Mouse (Mus musculus) 3134 (cell line): ENCODE measurements around the gene Zfp142.
A peak's percentile ranks its signal among the peaks of the same experiment; 100 is the strongest.

Experiments
- DNase-seq: peaks from one replicate; pipeline ENCODE4 v3.0.0-alpha.2; 2011; ENCODE audit warnings: low spot score; ENCODE audit not compliant: insufficient read length; ENCODE audit errors: extremely low read depth

Zfp142 gene

DNA sequence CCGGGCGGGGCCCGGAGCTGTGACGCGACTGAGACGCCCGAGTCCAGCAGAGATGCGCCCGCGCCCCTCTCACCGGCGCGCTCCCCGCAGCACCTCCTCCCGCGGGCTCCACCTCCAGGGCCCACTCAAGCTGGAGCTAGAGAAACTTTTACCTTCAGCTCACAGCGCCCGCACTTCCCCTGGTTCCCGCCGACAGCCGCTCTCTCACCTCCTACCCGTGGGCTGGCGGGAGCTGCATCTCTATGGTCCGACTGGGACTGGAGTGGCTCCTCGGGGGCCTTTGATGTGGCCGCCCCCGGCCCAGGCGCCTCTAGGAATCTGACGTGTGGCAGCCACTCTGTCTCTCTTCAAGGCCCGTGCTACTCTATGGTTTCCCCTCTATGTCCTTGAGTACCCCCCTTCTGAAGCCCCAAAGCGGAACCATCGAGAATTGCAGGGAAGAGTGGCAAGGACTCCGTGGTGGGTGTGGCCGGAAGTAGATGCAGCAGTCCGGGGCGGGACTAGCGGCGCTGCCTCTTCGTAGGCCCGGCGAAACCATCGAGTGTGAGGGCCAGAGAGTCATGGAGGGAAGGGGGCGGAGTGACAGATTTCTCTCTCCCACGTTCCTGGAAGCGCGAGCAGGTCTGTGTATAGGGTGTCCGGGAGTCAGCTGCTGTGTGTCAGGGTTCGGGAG lies at the start of gene Zfp142, which contains the start of gene Bcs1l:
Gene Zfp142 (minus strand): TSS at position 474 of the 673 bp plus-strand sequence.
Gene Bcs1l (plus strand): TSS at position 517 of the 673 bp plus-strand sequence.
- DNase-seq = peak; percentile 98

DNA sequence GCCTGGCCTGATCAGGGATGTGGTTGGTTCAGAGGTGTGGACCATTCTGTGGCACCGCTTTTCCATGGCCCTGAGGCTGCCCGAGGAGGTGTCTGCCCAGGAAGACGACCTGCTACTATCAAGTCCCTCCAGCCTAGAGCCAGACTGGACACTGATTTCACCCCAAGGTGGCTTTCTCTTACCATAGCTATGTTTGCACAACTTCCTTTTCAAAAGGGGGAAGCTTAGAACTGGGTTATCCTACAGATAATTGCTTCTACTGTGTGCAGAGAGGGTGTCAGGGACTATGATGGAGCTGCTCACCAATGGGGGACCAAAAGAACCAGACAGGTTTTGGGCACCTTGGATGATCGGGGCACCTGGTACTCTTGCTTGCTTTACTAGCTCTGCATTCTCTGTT lies 44.7 kb upstream of the Zfp142 start:
- no peak for DNase-seq

GRCm38 (mm10) chr1:74628001-74628400 lies 40.0 kb upstream of the Zfp142 start:
- no peak for DNase-seq

GRCm38 (mm10) chr1:74626076-74626475 lies 38.0 kb upstream of the Zfp142 start:
- no peak for DNase-seq

- no peak for DNase-seq
Observed at GRCm38 (mm10) chr1:74624183-74624582, 36.1 kb upstream of the Zfp142 start.

DNA sequence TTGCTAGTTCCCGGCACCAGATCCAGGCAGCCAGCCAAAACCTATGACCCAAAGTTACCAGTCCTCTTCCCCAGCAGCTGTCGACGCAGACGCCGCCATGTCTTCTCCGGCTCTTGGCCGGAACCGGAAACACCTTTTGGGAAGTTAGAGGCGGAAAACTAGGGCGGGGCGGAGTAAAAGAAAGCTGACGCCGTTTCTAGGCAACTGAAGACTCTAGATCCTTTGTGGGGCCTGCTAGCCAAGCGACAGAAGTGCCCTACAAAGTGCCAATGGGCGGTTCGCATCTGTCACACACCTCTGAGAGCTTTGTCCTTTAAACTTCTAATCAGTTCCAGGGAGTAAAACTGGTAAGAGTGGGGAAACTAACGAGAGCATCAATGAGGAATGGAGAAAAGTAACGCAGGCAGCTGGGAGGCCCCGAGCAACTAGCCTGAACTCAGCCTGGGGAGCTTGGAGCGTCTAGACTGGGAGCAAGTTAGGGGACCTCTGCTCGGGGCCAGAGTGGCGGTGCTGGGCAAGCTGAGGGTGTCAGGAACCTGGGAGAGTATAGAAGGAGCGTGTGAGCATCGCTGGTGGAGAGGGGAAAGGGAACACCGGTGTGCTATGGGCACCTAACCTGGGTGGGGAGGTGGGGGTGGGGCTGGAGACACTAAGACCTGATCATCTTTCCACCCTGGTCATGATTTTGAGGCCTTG lies 13.4 kb upstream of the Zfp142 start, which contains the start of the genes Rnf25 and Stk36:
Gene Rnf25 (minus strand): TSS at position 131 of the 696 bp plus-strand sequence.
Gene Stk36 (plus strand): TSS at position 179 of the 696 bp plus-strand sequence.
- DNase-seq = peak; percentile 76

DNA sequence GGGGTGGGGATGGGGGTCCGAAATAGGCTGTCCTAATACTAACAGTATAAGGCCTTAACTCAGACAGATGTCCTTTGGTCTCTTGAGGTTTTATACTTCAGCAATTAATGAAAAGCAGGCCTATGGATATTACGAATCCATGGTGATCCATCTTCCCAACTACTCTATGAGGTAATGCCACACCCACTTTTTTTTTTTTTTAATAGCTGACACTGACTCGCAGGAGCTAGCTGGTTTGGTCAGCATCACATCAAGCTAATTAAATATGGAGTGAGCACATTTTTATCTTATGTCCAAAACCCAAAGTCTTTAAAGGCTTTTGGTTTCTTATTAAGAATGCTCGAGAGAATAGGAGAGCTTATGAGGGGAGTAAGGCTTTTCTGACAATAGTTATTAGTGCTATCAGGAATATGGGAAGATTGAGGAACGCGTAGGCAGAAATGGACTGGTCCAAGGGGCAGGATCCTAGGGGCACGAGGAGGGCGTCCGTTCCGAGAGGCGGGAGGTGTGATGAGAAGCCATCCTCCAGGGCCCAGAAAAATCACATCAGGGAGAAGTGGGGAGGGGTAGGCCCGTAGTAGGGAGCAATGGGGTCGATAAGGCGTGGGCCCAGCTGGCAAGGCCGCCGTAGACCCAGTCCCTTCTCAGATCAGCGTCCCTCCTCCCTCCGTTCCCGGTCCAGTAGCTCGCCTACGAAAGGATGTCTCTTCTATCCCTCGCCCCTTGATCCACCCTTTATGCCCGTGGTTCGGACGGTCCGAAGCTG lies 12.6 kb upstream of the Zfp142 start:
- DNase-seq = no peak

- no peak for DNase-seq
Observed at GRCm38 (mm10) chr1:74594434-74594833, 6.4 kb upstream of the Zfp142 start.

DNA sequence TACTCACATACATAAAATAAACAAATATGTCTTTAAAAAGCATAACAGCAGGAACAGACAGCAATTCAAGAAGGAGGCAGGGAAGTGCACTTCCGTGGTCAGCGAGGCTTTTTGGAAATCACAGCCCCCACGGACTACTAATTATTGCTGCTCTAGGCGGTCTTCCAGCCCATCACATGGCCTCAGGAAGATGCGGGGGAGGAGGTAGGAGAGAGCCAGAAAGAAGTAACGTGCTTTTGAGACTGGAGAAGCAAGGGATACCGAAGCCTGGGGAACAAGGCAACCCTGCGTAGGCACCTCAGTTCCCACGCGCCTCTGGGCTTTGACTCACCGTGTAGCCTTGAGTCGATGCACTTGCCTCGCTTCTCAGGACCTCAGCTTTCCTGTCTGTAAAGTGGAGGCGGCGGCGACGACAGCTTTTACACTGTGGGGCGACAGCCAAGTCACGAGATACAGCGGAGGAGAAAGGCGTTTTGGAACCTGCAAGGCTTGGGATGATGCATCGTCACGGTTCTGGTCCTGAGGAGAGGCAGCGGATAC lies 743 bp downstream of the Zfp142 start:
- DNase-seq = no peak

DNA sequence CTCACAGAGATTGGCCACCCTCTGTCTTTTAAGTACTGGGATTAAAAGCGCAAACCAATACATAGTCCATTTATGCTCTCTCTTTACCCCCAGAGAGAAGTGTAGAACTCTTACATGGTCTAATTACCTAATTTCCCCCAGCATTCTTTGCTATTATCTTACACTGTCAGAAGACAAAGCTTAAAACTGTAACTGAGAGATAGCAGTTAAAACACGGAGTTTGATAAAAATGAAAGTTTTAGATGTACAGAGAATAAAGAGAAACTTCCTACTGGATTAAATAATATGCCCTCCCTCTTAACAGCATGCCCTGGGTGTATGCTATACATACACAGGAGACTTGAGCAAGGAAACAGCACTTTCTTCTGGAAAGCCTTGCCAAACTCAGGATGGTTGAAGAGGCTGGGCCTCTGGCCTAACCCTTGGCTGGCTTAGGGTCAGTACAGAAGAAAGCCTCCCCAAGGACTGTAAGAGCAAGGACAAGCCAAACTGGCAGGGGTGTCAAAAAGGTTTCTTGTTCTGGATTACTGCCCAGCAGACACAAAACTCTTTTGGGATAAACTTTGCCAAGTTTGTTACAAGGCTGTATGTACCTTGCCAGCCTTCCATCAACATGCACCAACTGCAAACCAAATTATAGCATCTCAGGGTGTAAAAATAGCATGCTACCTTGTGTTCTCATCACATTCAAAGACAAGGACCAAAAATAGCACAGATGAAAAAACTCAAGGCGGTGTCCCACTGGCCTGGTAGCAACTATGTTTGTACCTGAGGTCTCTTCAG lies 3.2 kb downstream of the Zfp142 start:
- no peak for DNase-seq

GRCm38 (mm10) chr1:74582621-74583020 lies 5.4 kb downstream of the Zfp142 start:
- DNase-seq = no peak

- DNase-seq = no peak
Observed at GRCm38 (mm10) chr1:74569739-74570719, 18.0 kb downstream of the Zfp142 start.

- DNase-seq = no peak
Observed at GRCm38 (mm10) chr1:74565834-74566233, 22.2 kb downstream of the Zfp142 start.

GRCm38 (mm10) chr1:74559061-74559460 lies 29.0 kb downstream of the Zfp142 start:
- DNase-seq = no peak

GRCm38 (mm10) chr1:74544184-74544583 lies 43.9 kb downstream of the Zfp142 start, which contains the start of gene Usp37:
TSS of gene Usp37 (minus strand) at chr1:74544284.
- no peak for DNase-seq

- no peak for DNase-seq
Observed at GRCm38 (mm10) chr1:74542451-74542961, 45.5 kb downstream of the Zfp142 start, which contains the start of gene Plcd4. TSS of gene Plcd4 (plus strand) at chr1:74542888.

GRCm38 (mm10) chr1:74538650-74539049 lies 49.4 kb downstream of the Zfp142 start:
- DNase-seq = no peak

- no peak for DNase-seq
Observed at GRCm38 (mm10) chr1:74528589-74528988, 59.5 kb downstream of the Zfp142 start.

DNA sequence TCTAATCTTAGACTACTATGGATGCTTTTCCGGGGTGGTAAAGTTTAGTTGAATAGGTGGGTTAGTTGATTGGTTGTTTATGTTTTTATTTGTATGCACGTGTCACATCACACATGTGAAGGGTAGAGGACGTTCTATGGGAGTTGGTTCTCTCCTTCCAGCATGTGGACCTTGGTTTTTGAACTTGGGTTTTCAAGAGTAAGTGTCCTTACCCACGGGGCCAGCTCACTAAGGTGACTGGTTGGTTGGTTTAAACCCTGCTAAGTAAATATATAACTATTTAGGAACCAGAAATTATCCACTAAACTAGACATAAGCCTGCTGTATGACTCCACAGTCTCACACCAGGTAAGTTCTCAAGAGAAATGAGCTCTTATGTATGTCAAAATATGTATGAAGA lies 63.3 kb downstream of the Zfp142 start:
- DNase-seq = no peak
